Mouse (Mus musculus): Measurements from ENCODE around the gene Cpxm2.

DNA sequence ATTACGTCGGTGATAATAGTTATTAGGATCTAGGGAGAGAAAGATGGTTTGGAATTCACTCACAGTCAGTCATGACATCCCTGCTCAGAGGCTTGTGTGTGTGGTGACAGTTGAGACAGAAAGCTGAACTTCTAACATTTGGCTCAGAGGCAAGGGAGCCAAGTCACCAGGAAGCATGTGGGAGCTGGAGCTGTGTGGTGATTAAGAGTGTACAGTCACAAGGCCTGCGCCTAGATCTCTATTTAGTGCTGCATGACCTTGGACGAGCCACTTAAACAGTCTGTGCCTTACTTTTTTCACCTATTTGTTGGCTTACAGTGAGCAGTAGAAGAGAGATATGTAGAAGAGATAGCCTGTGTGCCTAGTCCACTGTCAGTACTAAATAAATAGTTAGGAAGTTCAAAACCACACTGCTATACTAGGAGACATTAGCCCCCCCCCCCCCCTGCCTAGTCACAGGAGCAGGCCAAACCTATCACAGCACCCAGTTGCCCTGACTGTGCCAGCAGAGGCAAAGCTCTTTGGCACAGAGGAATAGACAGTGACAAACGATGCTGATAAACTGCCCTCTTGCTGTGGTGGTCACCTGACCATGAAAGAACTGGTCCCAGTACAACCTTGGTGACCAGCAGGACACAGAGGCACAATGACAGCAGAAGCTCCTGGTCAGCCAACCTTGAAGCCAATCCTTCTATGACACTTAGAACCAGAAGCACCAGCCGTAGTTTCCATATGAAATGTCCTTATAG, 83.5 kb downstream of the Cpxm2 start:
- TF ChIP-seq POLR2A (IDR thresholded peaks at IDR 0.05; ENCODE audit: low read depth, low read length) (no peak), CTCF (IDR thresholded peaks at IDR 0.05; ENCODE audit: extremely low read depth, insufficient read depth, insufficient read length, insufficient replicate concordance) (no peak)

All from spleen, adult 2 months (tissue).